Mouse (Mus musculus): Measurements from ENCODE around the gene Btbd35f26.
"Not testable (repeated sequence)": the region's sequence is repeated elsewhere in the genome, so short reads cannot be mapped to it uniquely, and the experiment has no call there.

Btbd35f26 gene

DNA sequence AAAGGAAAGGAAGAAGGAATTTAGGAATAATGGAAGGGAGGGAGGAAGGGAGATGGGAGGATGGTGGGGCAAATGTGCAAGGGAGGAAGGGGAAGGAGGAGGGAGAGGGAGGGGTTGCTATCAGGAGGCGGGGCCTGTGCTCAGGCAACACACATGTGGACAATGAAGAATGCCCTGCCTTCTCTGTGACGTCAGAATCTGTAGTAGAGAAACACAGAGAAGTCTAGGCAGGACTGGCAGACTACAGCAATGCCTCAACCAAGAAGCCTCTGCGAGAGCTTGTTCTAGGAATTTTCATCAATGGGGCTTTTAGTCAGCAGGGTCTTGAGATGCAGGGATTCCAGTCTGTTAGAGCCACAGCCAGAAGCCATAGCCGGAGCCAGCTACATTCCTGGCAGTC lies at the start of gene Btbd35f26:
Btbd35f26 (plus strand) TSS at position 301 of the 400 bp plus-strand sequence.
- not testable (repeated sequence) for DNase-seq (ENCODE audit: low spot score)

DNA sequence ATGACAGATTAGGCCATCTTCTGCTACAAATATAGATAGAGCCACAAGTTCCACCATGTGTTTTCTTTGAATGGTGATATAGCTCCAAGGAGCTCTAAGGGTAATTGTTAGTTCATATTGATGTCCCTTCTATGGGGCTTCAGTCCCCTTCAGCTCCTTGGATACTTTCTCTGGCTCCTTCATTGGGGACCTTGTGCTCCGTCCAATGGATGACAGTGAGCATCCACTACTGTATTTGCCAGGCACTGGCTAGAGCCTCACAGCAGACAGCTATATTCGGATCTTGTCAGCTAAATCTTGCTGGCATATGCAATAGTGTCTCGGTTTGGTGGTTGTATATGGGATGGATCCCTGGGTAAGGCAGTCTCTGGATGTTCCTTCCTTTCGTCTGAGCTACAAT lies 5.7 kb downstream of the Btbd35f26 start:
- not testable (repeated sequence) for DNase-seq (ENCODE audit: low spot score)

DNA sequence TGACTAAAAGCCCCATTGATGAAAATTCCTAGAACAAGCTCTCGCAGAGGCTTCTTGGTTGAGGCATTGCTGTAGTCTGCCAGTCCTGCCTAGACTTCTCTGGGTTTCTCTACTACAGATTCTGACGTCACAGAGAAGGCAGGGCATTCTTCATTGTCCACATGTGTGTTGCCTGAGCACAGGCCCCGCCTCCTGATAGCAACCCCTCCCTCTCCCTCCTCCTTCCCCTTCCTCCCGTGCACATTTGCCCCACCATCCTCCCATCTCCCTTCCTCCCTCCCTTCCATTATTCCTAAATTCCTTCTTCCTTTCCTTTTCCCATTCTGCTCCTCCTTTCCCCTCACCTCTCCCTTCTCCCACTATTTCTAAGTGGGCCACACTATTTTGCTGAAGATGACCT lies 47.6 kb downstream of the Btbd35f26 start, which contains the start of gene Btbd35f19:
Btbd35f19 (minus strand) TSS at position 101 of the 400 bp plus-strand sequence.
- not testable (repeated sequence) for DNase-seq (ENCODE audit: low spot score)

Data from spleen, adult 12 weeks (tissue).